Mouse (Mus musculus) inflammation-experienced regulatory T-cells, adult 6 months (primary cell): ENCODE measurements around the gene Anp32a. TPM values are rescaled to one million over a fixed set of nuclear protein-coding genes. Genes with fewer than 3 reads are reported as not detected.

ENCODE experiments used
- ATAC-seq: one replicate; pipeline ENCODE4 v1.8.0; 2017
- polyA plus RNA-seq, 3 experiments: library from polyadenylated mRNA; unstranded; fragments of 100-300 nt; shearing (Covaris generic); gene quantifications; one replicate each; pipeline ENCODE4 v1.2.1; 2017

The Anp32a gene
- polyA plus RNA-seq, 3 experiments from 2014 or later: 81.5 to 158 (median 100) TPM

DNA sequence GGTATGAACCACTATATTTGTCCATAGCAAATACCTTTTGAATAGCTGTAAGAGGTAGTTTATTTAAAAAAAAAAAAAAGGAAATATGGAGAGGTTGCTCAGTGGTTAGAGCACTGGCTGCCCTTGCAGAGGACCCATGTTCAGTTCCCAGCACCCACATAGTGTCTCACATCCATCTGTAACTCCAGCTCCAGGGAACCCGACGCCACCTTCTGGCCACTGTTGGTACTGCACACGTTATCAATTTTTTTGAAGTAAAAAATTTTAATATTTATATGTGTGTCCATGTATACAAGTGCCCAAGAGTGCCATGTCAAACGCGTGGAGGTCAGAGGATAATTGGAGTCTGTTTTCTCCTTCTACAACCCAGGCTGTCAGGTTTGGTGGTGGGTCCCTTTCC is 77.6 kb downstream of the Anp32a start:
- no peak for ATAC-seq

DNA sequence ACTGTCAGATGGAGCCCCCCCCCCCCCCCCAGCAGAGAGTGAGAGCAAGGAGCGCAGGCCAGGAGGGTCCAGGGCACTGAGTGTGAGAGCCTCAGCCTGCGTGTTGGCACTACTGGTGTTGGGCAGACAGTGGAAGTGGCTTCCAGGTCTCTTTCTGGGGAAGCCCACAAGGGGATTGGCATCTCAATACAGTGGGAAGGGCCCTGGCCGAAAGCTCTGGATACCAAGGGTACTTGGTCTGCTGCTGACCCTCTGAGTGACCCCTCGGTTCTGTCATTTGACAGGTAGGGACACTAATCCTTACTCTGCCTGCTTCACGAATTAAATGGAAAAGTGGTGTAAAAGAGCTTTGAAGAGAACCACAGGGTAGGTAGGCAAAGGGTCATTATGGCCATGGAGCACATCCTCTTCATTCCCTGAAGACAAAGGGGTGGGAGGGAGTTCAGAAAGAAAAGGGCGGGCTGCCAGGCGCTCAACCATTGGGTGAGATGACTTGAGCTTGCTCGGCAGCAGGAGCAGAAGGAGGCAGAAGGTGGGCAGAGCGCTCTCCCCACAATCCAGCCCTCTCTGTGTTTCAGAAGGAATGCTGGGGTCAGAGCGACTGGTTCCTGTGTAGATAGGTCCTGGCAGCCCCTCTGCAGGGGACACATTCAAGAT is 79.3 kb downstream of the Anp32a start:
- no peak for ATAC-seq

DNA sequence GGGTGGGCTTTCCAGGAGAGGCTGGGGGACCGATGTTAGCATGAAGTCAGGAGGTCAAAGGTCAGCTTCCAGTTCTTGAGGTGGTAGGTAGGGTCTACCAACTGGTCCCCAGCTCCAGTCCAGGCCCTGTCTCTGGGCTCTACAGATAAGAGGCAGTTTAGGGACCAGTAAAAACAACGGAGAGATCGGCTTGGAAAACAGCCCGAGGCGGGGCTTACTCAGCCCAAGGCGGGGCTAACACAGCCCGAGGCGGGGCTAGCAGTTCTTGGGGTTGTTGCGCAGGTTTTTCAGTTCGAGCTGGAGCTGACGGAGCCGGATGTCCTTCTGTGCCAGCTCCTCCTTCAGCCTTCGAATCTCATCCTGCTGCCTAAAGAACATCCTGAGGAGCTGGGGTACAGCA is 79.9 kb downstream of the Anp32a start:
- ATAC-seq: peak; percentile 96

DNA sequence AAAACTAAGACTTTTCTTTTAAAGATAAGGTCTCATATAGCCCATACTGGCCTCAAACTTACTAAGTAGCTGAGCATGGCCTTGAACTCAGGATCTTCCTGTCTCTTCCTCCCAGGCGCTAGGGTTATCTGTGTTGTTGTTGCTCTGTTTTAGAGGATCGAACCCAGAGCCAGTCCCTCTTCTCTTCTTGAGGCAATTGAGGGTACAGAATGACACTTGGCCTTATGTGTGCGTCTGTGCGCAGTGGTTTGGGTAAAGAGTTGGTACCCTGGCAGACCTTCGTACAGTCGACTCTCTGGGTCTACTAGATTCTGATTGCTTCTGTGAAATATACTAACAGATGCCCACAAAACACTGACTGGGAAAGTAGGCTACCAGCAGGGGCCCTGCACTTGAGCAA is 80.8 kb downstream of the Anp32a start:
- ATAC-seq: no peak

DNA sequence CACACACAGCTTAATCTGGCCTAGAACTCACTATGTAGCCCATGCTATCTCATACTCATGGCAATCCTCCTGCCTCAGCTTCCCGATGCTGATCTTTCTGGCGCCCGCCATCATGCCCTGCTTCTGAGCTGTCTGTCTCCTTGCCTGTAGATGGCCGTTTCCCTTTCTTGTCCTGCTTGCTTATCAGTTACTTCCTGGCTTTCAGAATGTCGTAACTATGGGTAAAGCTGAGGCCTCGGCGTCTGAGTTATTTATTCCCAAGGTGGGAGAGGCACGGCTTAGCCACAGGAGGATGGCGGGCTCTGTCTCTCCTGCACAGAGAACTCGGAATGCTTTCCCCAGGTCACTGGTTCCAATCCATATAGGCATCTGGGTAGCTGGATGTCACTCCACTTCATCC is 81.8 kb downstream of the Anp32a start:
- ATAC-seq: no peak

DNA sequence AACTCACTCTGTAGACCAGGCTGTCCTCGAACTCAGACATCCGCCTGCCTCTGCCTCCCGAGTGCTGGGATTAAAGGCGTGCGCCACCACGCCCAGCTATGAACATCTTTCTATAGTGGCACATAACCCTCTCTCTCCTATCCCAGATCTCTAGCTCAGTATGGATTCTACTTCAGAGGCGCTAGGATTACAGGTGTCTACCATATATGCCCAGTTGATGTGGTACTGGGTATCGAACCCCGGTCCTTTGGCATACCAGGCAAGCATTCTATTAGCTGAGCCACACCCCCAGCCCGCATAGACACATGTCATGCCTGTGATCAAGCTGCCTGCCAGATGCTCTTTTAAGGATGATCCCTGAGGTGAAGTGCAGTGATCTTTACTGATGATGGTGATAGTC is 82.8 kb downstream of the Anp32a start:
- ATAC-seq: no peak

DNA sequence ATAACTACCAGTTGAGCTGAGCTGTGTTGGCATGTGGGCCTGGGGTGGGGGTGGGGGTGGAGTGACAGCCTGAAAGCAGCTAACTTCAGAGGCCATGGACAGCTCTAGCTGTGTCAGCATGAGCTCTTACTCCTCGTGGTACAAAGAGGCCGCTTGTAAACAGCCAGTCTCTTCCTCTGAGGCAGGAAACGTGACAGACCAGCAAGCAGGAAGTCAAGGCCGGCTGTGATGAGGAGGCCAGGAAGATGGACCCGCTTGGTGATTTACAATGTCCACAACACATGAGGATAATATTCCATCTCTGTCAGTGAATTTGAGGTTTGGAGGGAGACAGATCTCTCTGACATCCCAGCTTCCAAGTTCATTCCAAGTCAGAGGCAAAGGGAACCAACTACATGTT is 84.2 kb downstream of the Anp32a start:
- ATAC-seq: peak; percentile 60

DNA sequence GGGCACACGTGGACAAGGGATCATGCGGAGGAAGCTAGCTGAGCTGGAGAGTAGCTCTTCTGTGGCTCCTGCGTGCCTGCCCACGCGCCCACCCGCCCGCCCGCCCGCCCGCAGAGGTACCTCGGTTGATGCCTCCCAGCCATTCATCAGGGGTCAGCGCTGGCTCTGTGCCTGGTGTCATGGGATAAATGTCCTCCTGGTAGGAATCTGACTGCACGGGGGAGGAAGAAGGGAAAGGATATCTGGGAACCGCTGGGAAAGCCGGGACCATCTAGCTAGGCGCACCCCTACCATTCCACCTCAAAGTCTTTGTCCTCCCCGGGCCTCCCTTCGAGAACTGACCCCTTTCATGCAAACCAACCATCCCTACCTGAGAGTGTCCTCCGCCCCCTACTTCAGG is 84.9 kb downstream of the Anp32a start:
- no peak for ATAC-seq

DNA sequence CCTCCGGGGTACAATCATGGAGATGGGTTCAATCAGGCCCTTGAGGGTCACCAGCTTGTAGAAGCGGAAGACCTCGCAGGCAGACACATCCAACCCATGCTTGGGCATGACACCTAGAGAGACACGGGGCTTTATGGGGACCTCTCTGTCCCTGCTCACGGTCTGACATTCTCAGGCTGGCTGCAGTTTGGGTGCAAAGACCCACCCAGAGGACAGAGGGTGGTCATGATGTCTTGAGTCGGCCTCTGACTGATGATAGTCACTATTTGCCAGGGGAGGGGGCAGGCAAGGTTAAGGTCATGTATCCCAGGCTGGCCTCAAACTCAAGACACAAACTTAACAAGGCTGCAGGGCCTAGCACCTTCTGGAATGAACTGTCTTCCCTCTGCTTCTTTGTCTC is 85.4 kb downstream of the Anp32a start:
- ATAC-seq: no peak

DNA sequence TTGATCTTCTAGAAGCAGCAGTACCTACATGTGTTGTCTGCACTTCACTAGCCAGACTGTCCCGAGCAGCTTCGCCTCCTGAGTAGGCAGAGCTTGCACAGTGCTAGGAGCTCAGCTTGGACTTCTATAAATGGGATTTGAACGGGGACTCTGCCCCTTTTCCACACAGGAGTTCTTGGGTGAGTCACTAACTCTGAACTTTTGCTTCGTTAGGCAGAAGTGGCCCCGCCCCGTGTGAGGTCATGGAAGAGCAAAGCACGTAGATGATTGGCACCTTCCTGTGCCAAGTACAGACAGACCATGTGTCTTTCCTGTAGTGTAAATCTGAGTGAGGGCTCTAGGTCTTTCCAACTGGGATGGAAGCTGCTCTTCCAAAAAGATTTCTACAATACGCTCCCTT is 85.9 kb downstream of the Anp32a start:
- ATAC-seq: peak; percentile 75

Other genes starting within 250 kb of the Anp32a start
- gene Glce, start 218.6 kb upstream of the Anp32a start, polyA plus RNA-seq: 1 to 10 TPM; 3.4 to 5.0 (median 4.3) TPM
- gene Spesp1, start 59.1 kb upstream of the Anp32a start, polyA plus RNA-seq: not detected
- 1 to 10 TPM in 2 of 3 experiments, under 1 TPM in 1; 0.33 to 3.8 (median 1.2) TPM for gene Coro2b, start 195.8 kb downstream of the Anp32a start, polyA plus RNA-seq